Mouse (Mus musculus): ENCODE measurements around the gene Dnah11.

Dnah11 gene

GRCm38 (mm10) chr12:117861249-117861648 lies 337.6 kb downstream of the Dnah11 start:
- in situ Hi-C loops (cut with MseI, MboI) = no loop called here

GRCm38 (mm10) chr12:117860840-117861239 lies 338.0 kb downstream of the Dnah11 start:
- in situ Hi-C loops (cut with MseI, MboI) = no loop called here

GRCm38 (mm10) chr12:117857884-117858283 lies 341.0 kb downstream of the Dnah11 start:
- in situ Hi-C loops (cut with MseI, MboI) = no loop called here

- in situ Hi-C loops (cut with MseI, MboI) = no loop called here
These were observed 341.8 kb downstream of the Dnah11 start for GRCm38 (mm10) chr12:117857023-117857422.

GRCm38 (mm10) chr12:117853316-117853715 lies 345.5 kb downstream of the Dnah11 start:
- in situ Hi-C loops (cut with MseI, MboI) = no loop called here

GRCm38 (mm10) chr12:117850472-117850871 lies 348.4 kb downstream of the Dnah11 start:
- in situ Hi-C loops (cut with MseI, MboI) = no loop called here

GRCm38 (mm10) chr12:117848621-117849020 lies 350.2 kb downstream of the Dnah11 start:
- in situ Hi-C loops (cut with MseI, MboI) = no loop called here

GRCm38 (mm10) chr12:117844917-117845316 lies 353.9 kb downstream of the Dnah11 start:
- in situ Hi-C loops (cut with MseI, MboI) = no loop called here

- in situ Hi-C loops (cut with MseI, MboI) = no loop called here
These were observed 354.8 kb downstream of the Dnah11 start for GRCm38 (mm10) chr12:117844075-117844408.

- in situ Hi-C loops (cut with MseI, MboI) = no loop called here
These were observed 355.4 kb downstream of the Dnah11 start for GRCm38 (mm10) chr12:117843302-117844074.

- in situ Hi-C loops (cut with MseI, MboI) = no loop called here
These were observed 356.2 kb downstream of the Dnah11 start for GRCm38 (mm10) chr12:117842676-117843075.

GRCm38 (mm10) chr12:117840705-117841104 lies 358.1 kb downstream of the Dnah11 start:
- in situ Hi-C loops (cut with MseI, MboI) = no loop called here

- in situ Hi-C loops (cut with MseI, MboI) = no loop called here
These were observed 361.5 kb downstream of the Dnah11 start for GRCm38 (mm10) chr12:117837376-117837775.

- in situ Hi-C loops (cut with MseI, MboI) = no loop called here
These were observed 363.5 kb downstream of the Dnah11 start for GRCm38 (mm10) chr12:117835371-117835770.

- in situ Hi-C loops (cut with MseI, MboI) = no loop called here
These were observed 364.2 kb downstream of the Dnah11 start for GRCm38 (mm10) chr12:117834652-117835051.

GRCm38 (mm10) chr12:117832190-117832589 lies 366.7 kb downstream of the Dnah11 start:
- in situ Hi-C loops (cut with MseI, MboI) = no loop called here

GRCm38 (mm10) chr12:117831351-117831961 lies 367.4 kb downstream of the Dnah11 start:
- in situ Hi-C loops (cut with MseI, MboI) = no loop called here

GRCm38 (mm10) chr12:117828350-117828749 lies 370.5 kb downstream of the Dnah11 start:
- in situ Hi-C loops (cut with MseI, MboI) = no loop called here

Measured in mouse trophoblast stem cell (cell line).